Mouse (Mus musculus): ENCODE results near the gene Gm20388.

- TF ChIP-seq EP300 (optimal IDR thresholded peaks at IDR 0.05) (no peak), CTCF (IDR thresholded peaks at IDR 0.05; ENCODE audit: low read depth) (no peak)
Observed at GRCm38 (mm10) chr8:122574667-122575251, 2664.1 kb downstream of the Gm20388 start.
